Mouse (Mus musculus) Patski (cell line): Measurements from ENCODE around the gene Prrg2. TPM values are rescaled to one million over a fixed set of nuclear protein-coding genes. Genes with fewer than 3 reads are reported as not detected.
A peak's percentile ranks its signal among the peaks of the same experiment; 100 is the strongest.
"Not testable (repeated sequence)": the region's sequence is repeated elsewhere in the genome, so short reads cannot be mapped to it uniquely, and the experiment has no call there.

Source experiments
- ATAC-seq: fragments of 100-300 bp; one replicate; pipeline ENCODE4 v1.8.0; 2021
- CTCF ChIA-PET: fragments of 350-600 bp; sonication (Branson Sonifier 250); formaldehyde crosslinking; loops from one replicate; lab custom pipeline; 2022; ENCODE audit warnings: inconsistent platforms; lab: Charles Lee
- POLR2A ChIA-PET: fragments of 350-600 bp; sonication (Branson Sonifier 250); formaldehyde crosslinking; loops from one replicate; lab custom pipeline; 2022; ENCODE audit warnings: antibody characterized with exemption, inconsistent platforms; lab: Charles Lee
- DNase-seq: peaks from one replicate; pipeline ENCODE4 v3.0.0-alpha.2; 2011; ENCODE audit warnings: low read depth, low spot score
- H3K27me3 ChIP-seq: fragments of 371-371 bp; one replicate; pipeline ENCODE4 v1.5.1; 2021
- CTCF ChIP-seq: fragments of 100-300 bp; IDR thresholded peaks from one replicate; pipeline ENCODE4 v1.5.1; 2021
- in situ Hi-C: fragments of 300-500 bp; cut with MboI; formaldehyde crosslinking; loops from 3 replicates; pipeline ENCODE4 v1.11.1; 2018; ENCODE audit warnings: low pct_unique_long_range_greater_than_20kb, mixed read lengths
- polyA plus RNA-seq: library from polyadenylated mRNA; unstranded; gene quantifications from one replicate; pipeline ENCODE4 v1.2.3, GENCODE M21; 2021

Gene Prrg2
- polyA plus RNA-seq, 1 experiment from 2014 or later: 38.6 TPM

GRCm38 (mm10) chr7:45024281-45025248 is 37.9 kb downstream of the Prrg2 start:
- POLR2A ChIA-PET: interaction anchor here (0.7 kb wide), 1 partner anchor 41 kb away, joined by 3 read pairs; no protein-coding TSS in a partner anchor
- no peak for DNase-seq

GRCm38 (mm10) chr7:45023711-45024110 is 38.8 kb downstream of the Prrg2 start:
- ATAC-seq, CTCF ChIA-PET, DNase-seq, in situ Hi-C loops, H3K27me3 ChIP-seq: not testable (repeated sequence)
- POLR2A ChIA-PET: interaction anchor here (0.7 kb wide), 1 partner anchor 42 kb away, joined by 3 read pairs; no protein-coding TSS in a partner anchor

More at GRCm38 (mm10) chr7:45024281-45025248, 37.9 kb downstream of the Prrg2 start:
- no peak for TF ChIP-seq CTCF
- H3K27me3 ChIP-seq: no peaks in the 10 kb centered on the region
- CTCF ChIA-PET: no interaction called here
- no peak for ATAC-seq
- in situ Hi-C loops: no loop called here

GRCm38 (mm10) chr7:45020225-45020624 is 42.3 kb downstream of the Prrg2 start:
- in situ Hi-C loops: no loop called here
- H3K27me3 ChIP-seq: no peaks in the 10 kb centered on the region
- no peak for TF ChIP-seq CTCF
- ATAC-seq: no peak
- POLR2A ChIA-PET: no interaction called here
- no peak for DNase-seq
- CTCF ChIA-PET: no interaction called here

DNA sequence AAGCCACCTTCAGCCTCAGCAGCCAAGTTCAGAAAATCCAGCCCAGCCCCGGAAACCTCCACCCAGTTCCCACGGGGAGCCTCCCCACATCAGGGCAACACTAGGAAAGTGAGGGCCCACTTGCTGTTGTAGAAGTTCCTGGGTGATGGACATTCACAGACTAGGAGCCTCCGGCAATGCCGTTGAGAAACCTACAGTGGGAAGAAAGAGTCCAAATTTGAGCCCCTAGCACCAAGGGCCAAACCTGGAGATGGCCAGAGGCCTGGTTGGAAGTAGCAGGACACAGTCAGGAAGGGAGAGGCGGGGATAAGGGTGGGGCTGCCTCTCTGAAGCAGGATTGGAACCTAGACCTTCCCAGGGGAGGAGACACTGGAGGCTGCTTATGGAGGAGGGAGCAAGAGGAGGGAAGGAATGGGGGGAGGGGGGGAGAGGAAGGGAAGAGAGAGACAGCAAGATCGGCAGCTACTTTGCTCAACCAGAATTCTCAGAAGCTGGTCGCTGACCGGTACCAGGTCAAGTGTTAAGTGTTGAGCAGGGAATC is 43.4 kb downstream of the Prrg2 start:
- ChIA-PET CTCF (interaction anchor here (0.9 to 1.8 kb wide), 2 partner anchors 8 to 18 kb away, joined by 3 to 5 read pairs; no protein-coding TSS in a partner anchor), POLR2A (interaction anchor here (1.7 kb wide), 1 partner anchor 40 kb away, joined by 5 read pairs; no protein-coding TSS in a partner anchor)
- no peak for DNase-seq

GRCm38 (mm10) chr7:45017242-45018061 is 45.0 kb downstream of the Prrg2 start, which contains the start of gene Rras:
TSS of gene Rras (plus strand) at chr7:45017961.
- POLR2A ChIA-PET: interaction anchor here (0.7 to 1.7 kb wide), 6 partner anchors 11 to 42 kb away, joined by 3 to 5 read pairs (median 4); partner anchors contain the start of gene Prr12
- DNase-seq (peak; percentile 98), ATAC-seq (peak; percentile 82)
- no peaks in the 10 kb centered on the region for H3K27me3 ChIP-seq
- CTCF ChIA-PET: interaction anchor here (0.8 to 1.8 kb wide), 8 partner anchors 8 to 50 kb away, joined by 3 to 8 read pairs (median 4); no protein-coding TSS in a partner anchor
- in situ Hi-C loops: no loop called here
- TF ChIP-seq CTCF: no peak

More for the DNA sequence above, 43.4 kb downstream of the Prrg2 start:
- in situ Hi-C loops: no loop called here
- no peak for TF ChIP-seq CTCF
- no peak for ATAC-seq
- no peaks in the 10 kb centered on the region for H3K27me3 ChIP-seq

DNA sequence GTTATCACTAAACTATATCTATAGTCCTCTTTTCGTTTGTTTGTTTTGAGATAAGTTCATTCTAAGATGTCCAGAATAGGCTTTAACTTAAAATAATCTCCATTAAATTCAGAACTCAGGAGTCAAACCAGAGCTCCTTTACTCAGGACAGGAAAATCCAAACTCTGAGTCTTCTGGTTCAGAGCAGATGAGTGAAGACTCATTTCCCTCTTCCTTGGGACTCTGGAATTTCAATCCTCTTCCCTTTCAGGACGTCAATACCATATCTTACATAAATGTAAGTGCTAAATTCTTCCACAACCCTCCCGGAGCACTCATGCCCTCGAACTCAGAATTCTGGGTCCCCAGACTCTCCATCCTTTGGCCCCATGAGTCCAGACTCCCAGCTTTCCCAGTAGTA is 45.7 kb downstream of the Prrg2 start:
- no peak for DNase-seq
- no peak for ATAC-seq
- no peaks in the 10 kb centered on the region for H3K27me3 ChIP-seq
- in situ Hi-C loops: no loop called here
- CTCF ChIA-PET: interaction anchor here (1.1 to 1.8 kb wide), 4 partner anchors 28 to 49 kb away, joined by 3 to 4 read pairs (median 3); no protein-coding TSS in a partner anchor
- POLR2A ChIA-PET: interaction anchor here (1.2 to 1.3 kb wide), 3 partner anchors 10 to 36 kb away, joined by 3 to 5 read pairs (median 4); partner anchors contain the start of gene Prr12
- no peak for TF ChIP-seq CTCF

DNA sequence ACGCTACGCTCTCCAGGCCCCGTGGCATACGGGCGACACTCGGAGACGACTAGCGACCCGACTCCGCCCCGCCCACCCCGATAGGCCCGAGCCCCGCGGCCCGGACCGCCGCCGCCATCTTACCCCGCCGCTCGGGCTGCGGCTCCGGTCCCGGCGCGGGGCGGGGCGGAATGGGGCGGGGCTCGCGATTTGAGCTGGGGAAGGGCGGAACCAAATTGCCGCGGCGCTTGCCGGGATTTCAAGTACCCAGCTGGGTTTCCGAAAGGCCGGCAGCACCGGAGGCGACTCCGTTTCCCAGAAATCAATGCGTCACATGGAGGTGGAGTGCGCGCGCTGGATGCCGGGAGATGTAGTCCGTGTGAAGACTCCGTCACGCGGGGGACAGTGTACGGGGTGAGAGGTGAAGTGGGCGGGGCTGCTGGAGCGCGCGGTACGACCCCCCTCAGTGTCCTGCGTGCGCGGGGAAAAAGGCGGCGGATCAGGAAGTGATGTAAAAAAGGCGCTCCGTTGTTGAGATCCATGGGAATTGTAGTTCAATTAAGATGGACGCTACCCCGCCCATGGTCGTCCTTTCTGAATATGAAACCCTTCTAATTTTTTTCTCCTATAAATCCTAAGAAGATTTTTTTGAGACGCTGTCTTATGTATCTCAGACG is 46.4 kb downstream of the Prrg2 start, which contains the start of gene Scaf1:
Gene Scaf1 (minus strand): TSS at position 407 of the 656 bp plus-strand sequence.
- TF ChIP-seq CTCF: no peak
- ATAC-seq: peak; percentile 60
- CTCF ChIA-PET: interaction anchor here (1.8 kb wide), 1 partner anchor 27 kb away, joined by 4 read pairs; no protein-coding TSS in a partner anchor
- no peaks in the 10 kb centered on the region for H3K27me3 ChIP-seq
- POLR2A ChIA-PET: interaction anchor here (0.6 to 3.2 kb wide), 5 partner anchors 10 to 120 kb away, joined by 3 to 17 read pairs (median 3); partner anchors contain the start of genes Bcl2l12, Flt3l, Gm45713 and Irf3
- in situ Hi-C loops: no loop called here
- DNase-seq: peak; percentile 99

DNA sequence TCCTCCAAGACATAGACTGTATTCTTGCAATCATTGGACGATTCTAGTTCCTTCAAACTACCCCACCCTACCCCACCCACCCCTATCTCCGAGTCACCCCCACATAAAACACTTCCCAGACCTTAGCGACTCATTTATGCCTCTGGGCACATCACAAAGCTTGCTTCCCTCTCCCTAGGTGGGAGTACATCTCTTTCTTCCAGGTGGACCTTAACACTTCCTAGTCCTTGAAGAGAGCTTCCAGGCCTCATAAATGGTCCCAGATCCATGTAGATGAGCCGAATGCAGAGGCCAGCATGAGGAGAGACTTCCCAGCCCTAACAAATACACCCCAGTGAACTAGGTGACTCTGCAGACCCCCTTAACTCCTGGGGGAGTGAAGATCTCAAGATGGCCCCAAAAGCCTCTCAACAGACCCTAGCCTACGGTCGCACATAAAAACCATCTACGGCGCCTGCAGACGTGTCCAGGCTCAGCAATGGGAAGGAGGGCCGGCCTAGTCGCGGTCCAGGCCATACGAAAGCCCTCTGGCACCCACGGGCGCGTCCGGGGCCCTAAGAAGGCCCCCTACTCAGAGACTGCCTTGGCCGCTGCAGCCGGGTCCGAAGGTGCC is 47.0 kb downstream of the Prrg2 start:
- H3K27me3 ChIP-seq: no peaks in the 10 kb centered on the region
- DNase-seq (no peak), ATAC-seq (no peak)
- ChIA-PET POLR2A (interaction anchor here (1.0 to 3.2 kb wide), 4 partner anchors 11 to 54 kb away, joined by 3 to 17 read pairs (median 4); partner anchors contain the start of genes Bcl2l12 and Irf3), CTCF (interaction anchor here (0.7 to 1.5 kb wide), 3 partner anchors 10 to 33 kb away, joined by 3 to 4 read pairs (median 3); no protein-coding TSS in a partner anchor)
- in situ Hi-C loops: no loop called here
- no peak for TF ChIP-seq CTCF
